Mouse (Mus musculus) telencephalon, adult 2 months (tissue): ENCODE measurements around the gene Slc16a7.
A peak's percentile ranks its signal among the peaks of the same experiment; 100 is the strongest.

ENCODE experiments used
- DNase-seq: peaks from one replicate; pipeline ENCODE4 v3.0.0-alpha.2; 2011; ENCODE audit warnings: low read depth, low spot score

Gene Slc16a7

GRCm38 (mm10) chr10:125324149-125324834, 65.0 kb downstream of the Slc16a7 start:
- no peak for DNase-seq

- no peak for DNase-seq
Measured at GRCm38 (mm10) chr10:125321446-125322428, 67.5 kb downstream of the Slc16a7 start.

GRCm38 (mm10) chr10:125317317-125317716, 71.9 kb downstream of the Slc16a7 start:
- DNase-seq = no peak

- no peak for DNase-seq
Measured at GRCm38 (mm10) chr10:125310855-125311254, 78.4 kb downstream of the Slc16a7 start.

GRCm38 (mm10) chr10:125298036-125298435, 91.2 kb downstream of the Slc16a7 start:
- peak; percentile 21 for DNase-seq

GRCm38 (mm10) chr10:125290320-125290719, 98.9 kb downstream of the Slc16a7 start:
- no peak for DNase-seq

- no peak for DNase-seq
Measured at GRCm38 (mm10) chr10:125288560-125288959, 100.7 kb downstream of the Slc16a7 start.

- DNase-seq = no peak
Measured at GRCm38 (mm10) chr10:125285386-125285785, 103.9 kb downstream of the Slc16a7 start.

GRCm38 (mm10) chr10:125275149-125275848, 114.0 kb downstream of the Slc16a7 start:
- DNase-seq = no peak

GRCm38 (mm10) chr10:125274519-125275148, 114.6 kb downstream of the Slc16a7 start:
- DNase-seq = no peak

- DNase-seq = no peak
Measured at GRCm38 (mm10) chr10:125273759-125274158, 115.5 kb downstream of the Slc16a7 start.

GRCm38 (mm10) chr10:125271448-125271847, 117.8 kb downstream of the Slc16a7 start:
- no peak for DNase-seq

GRCm38 (mm10) chr10:125270266-125270665, 119.0 kb downstream of the Slc16a7 start:
- DNase-seq = no peak

- no peak for DNase-seq
Measured at GRCm38 (mm10) chr10:125266322-125266721, 122.9 kb downstream of the Slc16a7 start.

GRCm38 (mm10) chr10:125265901-125266300, 123.4 kb downstream of the Slc16a7 start:
- DNase-seq = no peak

GRCm38 (mm10) chr10:125265467-125265866, 123.8 kb downstream of the Slc16a7 start:
- DNase-seq = no peak

- DNase-seq = peak; percentile 39
Measured at GRCm38 (mm10) chr10:125264938-125265337, 124.3 kb downstream of the Slc16a7 start.

- DNase-seq = no peak
Measured at GRCm38 (mm10) chr10:125255904-125256303, 133.4 kb downstream of the Slc16a7 start.

- no peak for DNase-seq
Measured at GRCm38 (mm10) chr10:125214536-125214935, 174.7 kb downstream of the Slc16a7 start.

GRCm38 (mm10) chr10:125213805-125214204, 175.5 kb downstream of the Slc16a7 start:
- DNase-seq = no peak

- DNase-seq = peak; percentile 50
Measured at GRCm38 (mm10) chr10:125187544-125187943, 201.7 kb downstream of the Slc16a7 start.
